Mouse (Mus musculus): ENCODE results near the gene 1600014C10Rik. TPM values are rescaled to one million over a fixed set of nuclear protein-coding genes. Genes with fewer than 3 reads are reported as not detected.

1600014C10Rik gene
- total RNA-seq, 1 experiment, result 6.5 TPM

- TF ChIP-seq MAFK (IDR thresholded peaks at IDR 0.05; ENCODE audit: insufficient read depth, low read depth, low read length) (no peak), CHD2 (IDR thresholded peaks at IDR 0.05; ENCODE audit: low read depth, low read length) (no peak), ZNF384 (IDR thresholded peaks at IDR 0.05; ENCODE audit: low read depth, low read length) (no peak), HCFC1 (IDR thresholded peaks at IDR 0.05; ENCODE audit: borderline replicate concordance, insufficient read depth, low read length) (no peak), ZC3H11A (IDR thresholded peaks at IDR 0.05; ENCODE audit: borderline replicate concordance, low read depth, low read length) (no peak)
- Histone ChIP-seq H3K9me3 (ENCODE audit: control insufficient read depth, insufficient read depth, low read depth, low read length) (no peaks in the 10 kb centered on the region), H3K36me3 (ENCODE audit: control insufficient read depth, insufficient read depth, low read length, poor library complexity, severe bottlenecking) (no peaks in the 10 kb centered on the region; the same call in 1 of the 2 replicates), H3K4me3 (ENCODE audit: insufficient read depth in 1 of 2, low read depth in 1 of 2, low read length in 2 of 2, poor library complexity in 1 of 2, severe bottlenecking in 1 of 2) (peak overlapping the region; percentile 79 to 85), H3K9ac (ENCODE audit: insufficient read depth, low read depth, low read length, poor library complexity, severe bottlenecking) (peak overlapping the region; percentile 84), H3K27ac (ENCODE audit: insufficient read depth, low read depth, low read length, poor library complexity, severe bottlenecking) (no peak overlapping the region), H3K4me1 (ENCODE audit: control insufficient read depth in 2 of 2, insufficient read depth in 2 of 2, low read length in 2 of 2, poor library complexity in 1 of 2) (peaks cover 0 to 15% of the 10 kb centered on the region in 2 experiments; a peak in 2 of 4 replicates)
- no peak for DNase-seq (ENCODE audit: low read depth, low spot score)
- in situ Hi-C loops (cut with MboI; ENCODE audit: low sequenced_read_pairs in 2 of 2, unreplicated experiment in 2 of 2), result no loop called here
These were observed 45.3 kb downstream of the 1600014C10Rik start for GRCm38 (mm10) chr7:38228329-38228728.

- DNase-seq (ENCODE audit: low read depth, low spot score), result no peak
- Histone ChIP-seq H3K9me3 (ENCODE audit: control insufficient read depth, insufficient read depth, low read depth, low read length) (no peaks in the 10 kb centered on the region), H3K27ac (ENCODE audit: insufficient read depth, low read depth, low read length, poor library complexity, severe bottlenecking) (no peak overlapping the region), H3K4me3 (ENCODE audit: insufficient read depth in 1 of 2, low read depth in 1 of 2, low read length in 2 of 2, poor library complexity in 1 of 2, severe bottlenecking in 1 of 2) (peak overlapping the region in 1 of 2 experiments; percentile 44; a peak in 1 of 4 replicates), H3K36me3 (ENCODE audit: control insufficient read depth, insufficient read depth, low read length, poor library complexity, severe bottlenecking) (no peaks in the 10 kb centered on the region), H3K4me1 (ENCODE audit: control insufficient read depth in 2 of 2, insufficient read depth in 2 of 2, low read length in 2 of 2, poor library complexity in 1 of 2) (peaks cover 0 to 10% of the 10 kb centered on the region in 2 experiments; a peak in 2 of 4 replicates), H3K9ac (ENCODE audit: insufficient read depth, low read depth, low read length, poor library complexity, severe bottlenecking) (no peak overlapping the region)
- TF ChIP-seq MAFK (IDR thresholded peaks at IDR 0.05; ENCODE audit: insufficient read depth, low read depth, low read length), result no peak
- TF ChIP-seq HCFC1 (IDR thresholded peaks at IDR 0.05; ENCODE audit: borderline replicate concordance, insufficient read depth, low read length), result no peak
- TF ChIP-seq CHD2 (IDR thresholded peaks at IDR 0.05; ENCODE audit: low read depth, low read length), result no peak
- TF ChIP-seq ZNF384 (IDR thresholded peaks at IDR 0.05; ENCODE audit: low read depth, low read length), result no peak
- in situ Hi-C loops (cut with MboI; ENCODE audit: low sequenced_read_pairs in 2 of 2, unreplicated experiment in 2 of 2), result no loop called here
These were observed 47.3 kb downstream of the 1600014C10Rik start for GRCm38 (mm10) chr7:38230285-38230684.

- no peak overlapping the region for H3K9ac ChIP-seq (ENCODE audit: insufficient read depth, low read depth, low read length, poor library complexity, severe bottlenecking)
- no peaks in the 10 kb centered on the region for H3K36me3 ChIP-seq (ENCODE audit: control insufficient read depth, insufficient read depth, low read length, poor library complexity, severe bottlenecking)
- no peak overlapping the region for H3K27ac ChIP-seq (ENCODE audit: insufficient read depth, low read depth, low read length, poor library complexity, severe bottlenecking)
- no peak for TF ChIP-seq MAFK (IDR thresholded peaks at IDR 0.05; ENCODE audit: insufficient read depth, low read depth, low read length)
- H3K9me3 ChIP-seq (ENCODE audit: control insufficient read depth, insufficient read depth, low read depth, low read length), result no peaks in the 10 kb centered on the region
- in situ Hi-C loops (cut with MboI; ENCODE audit: low sequenced_read_pairs in 2 of 2, unreplicated experiment in 2 of 2), result no loop called here
- DNase-seq (ENCODE audit: low read depth, low spot score), result no peak
- H3K4me3 ChIP-seq (ENCODE audit: insufficient read depth in 1 of 2, low read depth in 1 of 2, low read length in 2 of 2, poor library complexity in 1 of 2, severe bottlenecking in 1 of 2), result peak overlapping the region in 1 of 2 experiments; percentile 34; a peak in 1 of 4 replicates
- peaks cover 9 to 14% of the 10 kb centered on the region in 2 experiments for H3K4me1 ChIP-seq (ENCODE audit: control insufficient read depth in 2 of 2, insufficient read depth in 2 of 2, low read length in 2 of 2, poor library complexity in 1 of 2)
These were observed 53.5 kb downstream of the 1600014C10Rik start for GRCm38 (mm10) chr7:38236400-38237105.

GRCm38 (mm10) chr7:38237140-38237539, 54.1 kb downstream of the 1600014C10Rik start:
- no peak overlapping the region for H3K9ac ChIP-seq (ENCODE audit: insufficient read depth, low read depth, low read length, poor library complexity, severe bottlenecking)
- no peak overlapping the region for H3K27ac ChIP-seq (ENCODE audit: insufficient read depth, low read depth, low read length, poor library complexity, severe bottlenecking)
- DNase-seq (ENCODE audit: low read depth, low spot score), result no peak
- peaks cover 14% of the 10 kb centered on the region in 2 experiments for H3K4me1 ChIP-seq (ENCODE audit: control insufficient read depth in 2 of 2, insufficient read depth in 2 of 2, low read length in 2 of 2, poor library complexity in 1 of 2)
- no peak overlapping the region for H3K4me3 ChIP-seq (ENCODE audit: insufficient read depth in 1 of 2, low read depth in 1 of 2, low read length in 2 of 2, poor library complexity in 1 of 2, severe bottlenecking in 1 of 2)
- no peaks in the 10 kb centered on the region for H3K9me3 ChIP-seq (ENCODE audit: control insufficient read depth, insufficient read depth, low read depth, low read length)
- no peak for TF ChIP-seq ZC3H11A (IDR thresholded peaks at IDR 0.05; ENCODE audit: borderline replicate concordance, low read depth, low read length)
- no peak for TF ChIP-seq ZNF384 (IDR thresholded peaks at IDR 0.05; ENCODE audit: low read depth, low read length)
- no peak for TF ChIP-seq HCFC1 (IDR thresholded peaks at IDR 0.05; ENCODE audit: borderline replicate concordance, insufficient read depth, low read length)
- TF ChIP-seq CHD2 (IDR thresholded peaks at IDR 0.05; ENCODE audit: low read depth, low read length), result no peak
- no peak for TF ChIP-seq MAFK (IDR thresholded peaks at IDR 0.05; ENCODE audit: insufficient read depth, low read depth, low read length)
- no peaks in the 10 kb centered on the region for H3K36me3 ChIP-seq (ENCODE audit: control insufficient read depth, insufficient read depth, low read length, poor library complexity, severe bottlenecking)
- in situ Hi-C loops (cut with MboI; ENCODE audit: low sequenced_read_pairs in 2 of 2, unreplicated experiment in 2 of 2), result no loop called here

Data from ES-E14 (cell line).